Mouse (Mus musculus): ENCODE results near the gene Tpcn2.
A peak's percentile ranks its signal among the peaks of the same experiment; 100 is the strongest.

The Tpcn2 gene

DNA sequence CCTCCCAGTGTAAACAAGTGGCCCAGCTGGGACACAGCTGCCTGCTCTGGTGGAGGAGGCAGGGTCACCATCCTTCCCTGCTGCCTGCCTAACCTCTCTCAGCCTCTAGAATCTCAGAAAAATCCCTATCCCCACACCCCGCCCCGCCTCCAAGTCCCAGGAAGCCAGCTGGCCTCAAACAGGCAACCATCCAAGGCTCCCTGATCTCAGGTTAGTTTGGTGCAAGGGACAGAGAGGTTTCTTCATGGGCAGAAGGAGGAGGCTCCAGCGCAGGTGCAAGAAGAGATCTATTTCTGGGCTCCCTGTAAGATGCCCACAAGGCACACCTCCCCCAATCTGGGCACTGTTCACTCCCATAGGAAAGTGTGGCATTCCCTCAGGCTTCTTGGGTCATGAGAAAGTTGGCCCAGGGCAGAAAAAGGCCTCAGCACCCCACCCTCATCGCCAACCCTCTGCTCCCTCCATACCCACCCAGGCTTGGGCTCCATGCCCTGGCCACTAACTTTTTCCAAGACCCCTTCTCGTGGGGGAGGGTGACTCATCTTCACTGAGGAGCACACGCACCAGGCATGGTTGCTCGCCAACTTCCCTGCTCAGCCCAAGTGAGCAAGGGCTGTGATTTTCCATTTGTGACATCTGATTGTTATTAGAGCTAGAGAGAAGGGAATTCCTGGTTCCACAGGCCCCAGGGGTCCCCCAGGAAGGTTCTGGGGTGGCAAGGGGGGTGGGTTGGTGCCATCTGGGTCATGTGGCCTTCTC lies 15.9 kb upstream of the Tpcn2 start:
- DNase-seq (ENCODE audit: low read depth): no peak

DNA sequence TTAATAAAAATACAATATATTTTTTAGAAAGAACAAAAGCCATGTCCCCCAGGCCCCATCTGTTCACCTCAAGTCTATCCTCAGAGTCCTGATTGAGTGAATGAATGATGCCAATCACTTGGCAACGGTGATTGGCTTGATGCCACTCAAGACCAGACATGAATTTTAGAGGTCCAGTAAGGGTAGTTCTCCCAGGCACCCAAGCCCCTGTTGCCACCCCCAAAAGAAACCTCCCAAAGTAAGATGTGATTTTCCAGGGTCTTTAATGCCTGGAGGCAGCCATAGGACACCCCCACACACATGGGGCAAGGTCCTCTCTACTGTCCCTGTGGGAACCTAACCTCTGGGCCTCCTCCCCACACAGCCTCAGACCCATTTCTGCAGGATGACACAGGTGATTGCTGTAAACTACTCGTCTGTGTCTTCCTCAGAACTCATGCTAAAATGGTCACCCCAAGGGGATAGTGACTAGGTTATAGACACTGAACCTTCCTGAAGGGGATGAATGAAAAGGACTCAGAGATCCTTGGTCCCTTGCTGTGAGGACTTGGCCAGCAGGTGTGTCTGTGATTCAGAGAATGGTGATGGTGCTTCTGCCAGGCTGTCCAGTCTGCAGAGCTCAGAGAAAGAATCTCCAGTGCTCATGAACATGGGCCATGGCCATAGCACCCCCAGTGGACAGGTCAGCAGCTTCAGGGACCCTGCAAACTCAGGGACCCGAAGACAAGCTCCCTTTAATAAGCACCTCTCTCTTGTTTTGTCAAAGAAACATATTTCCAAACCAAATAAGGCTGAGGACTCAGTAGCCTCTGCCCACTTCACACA lies 15.1 kb upstream of the Tpcn2 start:
- no peak for DNase-seq (ENCODE audit: low read depth)

DNA sequence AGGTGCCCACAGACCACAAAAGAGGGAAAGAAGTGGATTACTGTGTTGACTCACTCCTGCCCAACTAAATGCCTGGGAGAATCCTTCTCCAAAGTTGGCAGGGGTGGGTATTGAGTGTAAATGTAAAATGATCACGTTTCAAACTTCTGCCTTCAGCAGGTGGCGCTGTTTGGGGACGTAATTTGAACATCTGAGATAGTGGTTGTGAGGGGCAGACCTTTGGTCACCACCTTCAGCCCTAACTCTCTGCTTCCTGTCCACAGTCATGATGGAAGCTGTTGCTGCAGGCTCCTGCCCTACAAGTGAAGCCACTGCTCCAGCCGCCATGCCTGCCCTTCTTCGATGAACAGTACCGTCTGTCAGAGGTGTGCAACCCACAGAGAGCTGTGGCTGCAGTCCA lies 10.0 kb upstream of the Tpcn2 start:
- no peak for DNase-seq (ENCODE audit: low read depth)

DNA sequence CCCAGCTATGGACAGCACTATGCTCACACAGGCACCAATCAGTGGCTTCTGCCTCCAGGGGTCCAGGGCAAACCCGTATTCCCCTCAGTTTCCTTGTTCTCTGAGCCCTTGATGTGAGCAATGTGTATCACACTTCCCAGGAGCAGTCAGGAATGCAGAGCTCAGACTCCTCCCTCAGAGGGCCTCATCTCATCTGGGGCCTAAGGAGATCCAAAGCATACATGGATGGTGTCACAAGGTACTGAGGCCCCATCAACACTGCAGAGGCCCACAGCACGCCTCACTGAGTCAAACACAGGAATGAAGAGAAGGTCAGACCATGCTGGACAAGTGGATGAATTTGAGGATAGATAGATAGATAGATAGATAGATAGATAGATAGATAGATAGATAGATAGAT lies 8.9 kb upstream of the Tpcn2 start:
- DNase-seq (ENCODE audit: low read depth): no peak

DNA sequence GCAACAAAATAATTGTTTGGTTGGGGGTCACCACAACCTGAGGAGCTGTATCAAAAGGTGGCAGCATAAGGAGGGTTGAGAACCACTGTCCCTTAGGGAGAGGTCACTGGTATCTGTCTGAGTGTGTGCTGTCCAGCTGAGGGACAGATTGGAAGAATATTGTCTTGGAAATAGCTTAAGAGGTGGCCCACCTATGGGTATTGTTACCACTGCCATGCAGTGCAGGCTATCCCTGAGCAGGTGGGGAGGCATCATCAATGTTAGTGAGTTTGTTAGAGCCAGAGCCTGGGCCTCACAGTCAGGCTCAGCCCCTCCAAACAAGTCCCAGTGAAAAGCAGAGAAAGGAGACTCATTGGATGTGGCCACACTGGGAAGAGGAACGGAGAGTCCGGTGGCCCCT lies 8.0 kb upstream of the Tpcn2 start:
- no peak for DNase-seq (ENCODE audit: low read depth)

DNA sequence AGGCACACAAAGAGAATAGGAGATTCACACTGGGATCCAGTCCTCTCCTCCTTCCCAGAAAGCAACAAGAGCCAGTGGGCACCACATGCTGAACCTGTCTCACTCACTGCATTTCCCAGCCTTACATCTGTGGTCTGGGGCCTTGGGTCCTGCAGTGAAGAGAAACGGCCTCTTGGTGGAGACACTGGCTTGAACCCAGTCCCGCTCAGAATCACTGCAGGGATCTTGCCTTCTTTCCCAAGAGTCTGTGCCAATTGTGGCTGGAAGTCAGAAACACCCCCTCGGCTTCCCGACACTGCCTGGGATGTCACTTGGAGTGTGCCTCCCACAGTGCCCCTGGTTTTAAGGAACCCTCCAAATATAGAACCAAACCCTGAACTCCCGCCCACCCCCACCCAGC lies 5.5 kb upstream of the Tpcn2 start:
- DNase-seq (ENCODE audit: low read depth): no peak

DNA sequence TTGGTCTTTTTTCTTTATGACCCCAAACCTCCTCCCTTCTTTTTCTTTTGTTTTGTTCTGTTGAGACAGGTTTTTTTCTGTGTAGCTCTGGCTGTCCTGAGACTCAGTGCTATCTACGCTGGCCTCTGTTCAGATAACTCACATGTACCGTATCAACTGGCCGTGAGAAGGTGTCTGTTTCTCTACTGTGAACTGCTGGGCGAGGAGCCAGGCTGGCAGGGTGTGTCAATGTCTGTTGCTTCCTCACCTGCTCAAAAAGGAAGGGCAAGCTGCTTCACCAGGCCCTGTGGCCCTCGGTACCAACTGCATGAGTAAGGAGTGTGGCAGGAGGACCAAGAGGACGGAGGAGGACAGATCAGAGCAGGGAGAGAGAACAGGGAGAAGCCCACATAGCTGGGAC lies 3.6 kb upstream of the Tpcn2 start:
- DNase-seq (ENCODE audit: low read depth): no peak

DNA sequence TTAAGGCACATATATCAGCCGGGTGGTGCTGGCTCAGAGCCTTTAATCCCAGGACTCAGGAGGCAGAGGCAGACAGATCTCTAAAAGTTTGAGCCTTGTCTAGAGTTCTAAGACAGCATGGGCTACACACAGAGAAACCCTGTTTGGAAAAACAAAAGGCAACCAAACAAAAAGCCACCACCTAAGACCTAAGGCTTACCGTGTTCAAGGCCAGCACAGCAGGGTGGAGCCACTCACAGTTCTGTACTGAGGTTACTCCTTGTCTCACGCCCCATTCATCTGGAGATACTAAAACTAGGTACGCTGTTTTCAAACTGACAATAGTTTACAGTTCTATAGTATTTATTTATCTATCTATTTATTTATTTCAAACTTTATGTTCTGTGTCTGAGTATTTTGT lies 1.7 kb upstream of the Tpcn2 start:
- no peak for DNase-seq (ENCODE audit: low read depth)

DNA sequence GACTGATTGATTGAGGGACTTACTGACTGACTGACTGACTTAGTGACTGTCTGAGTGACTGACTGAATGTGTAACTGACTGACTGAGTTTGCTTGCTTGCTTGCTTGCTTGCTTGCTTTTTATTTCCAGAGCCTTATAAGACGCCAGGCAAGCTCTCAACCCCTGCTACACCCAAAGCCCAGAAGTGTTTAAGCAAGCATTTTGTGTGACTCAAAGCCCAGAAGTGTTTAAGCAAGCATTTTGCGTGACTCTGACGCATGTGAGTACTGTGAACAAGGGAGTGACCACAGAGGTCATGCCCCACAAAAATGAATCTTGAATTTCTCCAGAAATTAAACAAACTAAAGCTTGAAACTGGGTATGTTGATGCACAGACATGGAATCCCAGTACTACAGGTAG lies 482 bp upstream of the Tpcn2 start:
- DNase-seq (ENCODE audit: low read depth): no peak

DNA sequence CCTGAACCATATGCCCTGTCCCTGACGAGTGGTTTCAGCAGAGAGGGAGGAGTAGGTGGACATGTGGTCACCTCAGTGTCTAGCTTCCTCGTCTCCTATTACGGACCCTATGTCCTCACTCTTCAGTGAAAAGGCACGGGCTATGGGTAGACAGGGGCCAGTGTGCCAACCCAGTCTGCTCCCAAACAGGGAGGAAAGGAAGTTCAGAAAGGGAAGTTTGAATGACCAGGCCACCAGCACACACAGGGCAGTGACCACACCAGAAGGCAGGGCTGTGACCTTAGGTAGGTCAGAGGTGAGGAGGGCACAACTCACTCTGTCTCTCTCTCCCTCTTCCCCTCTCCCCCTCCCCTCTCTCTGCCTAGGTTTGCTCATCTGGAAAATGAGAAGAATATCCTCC lies 770 bp downstream of the Tpcn2 start:
- no peak for DNase-seq (ENCODE audit: low read depth)

DNA sequence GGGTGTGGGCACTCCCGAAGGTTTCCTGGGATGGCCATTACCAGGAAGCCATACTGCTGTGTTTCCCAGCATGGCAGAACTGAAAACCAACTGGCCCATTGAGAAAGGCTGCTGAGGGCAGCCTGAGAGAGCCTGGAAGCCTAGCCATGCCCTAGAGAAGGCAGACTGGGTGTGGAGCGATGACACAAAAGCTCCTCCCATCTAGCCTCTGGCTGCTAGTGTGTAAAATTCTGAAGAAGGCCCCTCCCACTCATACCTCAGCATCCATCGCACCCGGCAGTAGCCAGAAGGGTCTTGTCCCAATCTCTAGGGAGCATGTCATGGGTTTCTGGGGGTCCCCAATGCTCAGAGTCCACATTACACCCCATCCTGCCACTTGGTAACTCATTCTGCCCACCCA lies 2.4 kb downstream of the Tpcn2 start:
- no peak for DNase-seq (ENCODE audit: low read depth)

DNA sequence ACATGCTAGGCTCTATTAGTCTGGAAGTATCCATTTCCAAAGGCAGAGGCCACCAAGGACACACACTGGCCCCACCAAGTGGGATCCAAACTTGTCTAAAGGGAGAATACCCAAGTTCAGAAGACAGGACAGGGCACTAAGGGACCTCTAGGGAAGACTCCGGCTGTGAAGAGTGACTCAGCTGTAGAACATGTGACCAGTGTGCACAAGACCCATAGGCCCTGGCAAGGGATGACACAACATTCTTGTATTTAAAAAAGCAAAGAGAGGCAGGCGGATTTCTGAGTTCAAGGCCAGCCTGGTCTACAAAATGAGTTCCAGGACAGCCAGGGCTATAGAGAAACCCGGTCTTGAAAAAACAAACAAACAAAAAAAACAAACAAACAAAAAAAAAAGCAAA lies 8.3 kb downstream of the Tpcn2 start:
- no peak for DNase-seq (ENCODE audit: low read depth)

DNA sequence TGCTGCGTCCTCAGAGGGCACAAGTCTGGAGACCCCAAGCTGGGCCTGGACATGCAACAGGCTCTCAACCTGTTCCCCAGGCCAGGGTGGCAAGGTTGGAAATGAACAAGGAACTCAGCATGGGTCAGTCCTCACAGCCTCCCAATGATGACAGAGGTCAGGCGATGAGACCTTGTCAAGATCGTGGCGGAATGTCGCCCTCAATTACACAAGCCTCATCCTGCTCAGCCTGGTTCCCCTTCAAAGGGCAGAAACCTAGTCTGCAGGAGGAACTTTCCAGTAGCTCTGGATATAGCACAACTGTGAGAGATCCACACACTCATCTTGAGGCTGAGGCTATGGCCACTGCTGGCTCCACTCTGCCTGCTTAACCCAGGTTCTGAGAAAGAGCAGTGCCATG lies 12.9 kb downstream of the Tpcn2 start:
- no peak for DNase-seq (ENCODE audit: low read depth)

DNA sequence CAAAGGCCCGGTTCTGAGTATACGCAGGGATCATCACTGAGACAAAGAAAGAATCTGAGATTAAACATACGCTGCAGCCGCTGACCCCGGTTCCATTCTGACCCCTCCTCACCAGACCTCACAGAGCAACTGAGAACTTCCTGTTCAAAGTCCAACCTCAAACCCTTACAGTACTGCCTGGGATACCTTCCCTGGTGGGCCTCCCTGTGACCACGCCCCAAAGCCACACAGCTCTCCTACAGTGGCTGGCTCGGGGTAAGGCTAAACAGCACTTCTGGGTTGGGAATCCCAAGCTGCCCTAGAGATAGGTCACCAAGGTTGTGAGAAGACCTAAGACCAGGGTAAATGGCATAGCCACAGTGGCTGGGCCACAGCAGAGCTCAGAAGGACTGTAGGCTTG lies 14.9 kb downstream of the Tpcn2 start:
- DNase-seq (ENCODE audit: low read depth): no peak

DNA sequence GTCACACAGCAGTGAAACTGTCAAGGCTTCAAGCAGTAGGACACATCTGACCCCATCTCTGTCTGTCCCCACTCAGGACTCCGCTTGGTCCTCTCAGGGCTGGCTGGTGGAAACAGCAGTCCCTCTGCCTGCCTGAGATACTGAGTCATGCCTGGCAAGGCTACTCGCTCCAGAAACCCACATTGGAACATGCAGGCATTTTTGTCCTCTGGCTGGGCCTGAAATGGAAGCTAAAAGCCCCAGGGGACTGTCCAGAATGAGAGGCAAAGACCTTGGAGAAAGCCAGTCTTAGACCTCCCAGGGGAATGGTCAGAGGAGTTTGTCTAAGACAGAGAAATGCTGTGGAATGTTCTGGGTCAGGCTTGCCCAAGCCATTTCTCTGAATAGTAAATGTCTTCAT lies 17.8 kb downstream of the Tpcn2 start:
- DNase-seq (ENCODE audit: low read depth): no peak

DNA sequence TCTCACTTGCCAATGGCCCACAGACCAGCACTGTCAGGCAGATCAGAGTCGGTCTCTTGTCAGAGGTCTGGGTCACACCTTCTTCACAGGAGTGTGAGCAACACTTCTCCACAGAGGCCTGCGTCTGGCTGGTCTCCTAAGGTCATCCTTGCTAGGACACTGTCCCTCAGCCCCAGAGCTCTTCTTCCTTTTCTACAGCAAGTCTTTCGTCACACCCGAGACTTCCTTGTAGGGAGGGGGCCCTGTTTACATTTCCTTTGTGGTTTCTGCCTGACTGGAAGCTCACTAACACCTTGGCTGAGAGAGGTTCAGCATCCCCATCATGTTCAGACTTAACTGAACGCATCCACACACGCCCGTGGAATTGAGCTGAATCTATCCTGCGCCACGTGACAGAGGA lies 19.6 kb downstream of the Tpcn2 start:
- no peak for DNase-seq (ENCODE audit: low read depth)

DNA sequence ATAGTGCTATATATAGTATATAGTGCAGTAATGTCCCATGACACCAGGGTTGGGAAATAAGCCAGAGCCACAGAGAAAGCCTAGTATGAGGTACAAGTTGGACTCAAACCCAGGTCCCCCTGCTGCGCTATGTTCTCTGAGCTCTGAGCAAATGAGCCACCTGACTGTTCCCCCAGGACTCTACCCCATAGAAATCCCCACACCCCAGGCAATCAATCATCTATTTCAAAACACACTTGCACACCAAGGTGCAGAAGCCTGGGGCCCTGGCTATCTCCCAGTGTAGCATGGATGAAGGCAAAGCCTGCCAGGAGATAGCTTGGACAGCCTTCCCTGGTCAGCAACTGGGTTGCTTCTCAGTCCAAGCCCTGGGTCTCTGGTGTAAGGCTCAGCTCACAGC lies 27.7 kb downstream of the Tpcn2 start:
- DNase-seq (ENCODE audit: low read depth): no peak

DNA sequence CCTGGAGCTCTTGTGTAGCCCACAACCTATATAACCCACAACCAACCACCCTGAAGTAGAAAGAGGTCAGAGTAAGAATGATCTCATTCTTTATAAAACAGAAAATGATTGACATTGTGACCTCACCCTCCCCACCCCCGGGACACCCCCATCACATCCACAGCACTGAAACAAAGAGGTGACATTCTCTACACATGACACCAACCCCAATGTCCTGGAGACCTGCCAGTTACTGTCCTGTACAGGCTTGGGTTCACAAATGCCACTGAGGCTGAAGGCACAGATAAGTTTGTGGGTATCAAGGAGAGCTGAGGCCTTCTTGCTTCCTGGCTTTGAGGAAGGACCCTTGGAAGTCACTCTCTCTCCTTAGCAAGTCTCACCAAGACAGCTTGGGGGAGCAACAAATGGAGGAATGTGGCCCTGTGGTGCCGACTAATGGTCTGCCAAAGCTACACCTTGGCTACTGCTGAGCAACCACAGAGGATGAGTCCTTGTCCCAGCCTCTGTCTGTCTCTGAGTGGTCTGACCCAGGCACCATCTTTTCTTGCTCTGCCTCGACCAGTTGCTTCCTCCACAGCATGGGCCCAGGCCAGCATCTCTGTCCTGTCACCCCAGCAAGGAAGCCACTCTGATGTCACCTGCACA lies 29.7 kb downstream of the Tpcn2 start:
- no peak for DNase-seq (ENCODE audit: low read depth)

DNA sequence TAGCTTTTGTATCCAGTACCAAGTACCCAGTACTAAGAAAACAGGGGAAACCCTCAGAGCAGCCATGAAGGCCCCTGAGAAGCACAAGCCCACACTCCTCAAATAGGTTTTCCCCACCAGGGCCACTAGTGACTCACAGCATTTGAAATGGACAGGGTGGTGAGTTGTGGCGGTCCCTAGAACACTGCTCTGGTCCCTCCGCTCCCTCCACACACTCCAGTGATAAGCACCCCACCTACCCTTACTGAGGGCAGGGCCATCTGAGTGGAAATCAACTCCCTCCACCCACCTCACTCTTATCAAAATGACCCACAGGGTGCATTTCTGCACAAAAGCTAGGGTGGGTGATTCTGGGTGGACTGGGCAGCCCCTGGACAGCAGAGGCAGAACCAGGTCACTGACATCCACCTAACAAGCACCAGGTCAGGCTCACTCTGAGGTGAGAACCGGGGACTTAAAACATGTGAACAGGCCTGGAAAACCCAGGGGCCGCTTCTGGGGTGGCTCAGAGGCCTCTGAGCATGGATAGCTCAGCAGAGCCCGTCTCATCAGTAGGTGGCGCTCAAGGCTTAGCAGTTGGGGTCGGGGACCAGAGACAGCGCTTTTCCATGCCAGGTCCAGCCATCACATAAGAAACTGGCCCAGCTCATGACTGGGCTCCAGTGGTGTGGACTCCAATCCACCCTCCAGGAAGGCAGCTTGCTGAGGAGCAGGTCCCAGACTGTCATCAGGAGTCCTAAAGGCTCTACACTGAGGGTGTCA lies 30.9 kb downstream of the Tpcn2 start:
- DNase-seq (ENCODE audit: low read depth): peak; percentile 54

DNA sequence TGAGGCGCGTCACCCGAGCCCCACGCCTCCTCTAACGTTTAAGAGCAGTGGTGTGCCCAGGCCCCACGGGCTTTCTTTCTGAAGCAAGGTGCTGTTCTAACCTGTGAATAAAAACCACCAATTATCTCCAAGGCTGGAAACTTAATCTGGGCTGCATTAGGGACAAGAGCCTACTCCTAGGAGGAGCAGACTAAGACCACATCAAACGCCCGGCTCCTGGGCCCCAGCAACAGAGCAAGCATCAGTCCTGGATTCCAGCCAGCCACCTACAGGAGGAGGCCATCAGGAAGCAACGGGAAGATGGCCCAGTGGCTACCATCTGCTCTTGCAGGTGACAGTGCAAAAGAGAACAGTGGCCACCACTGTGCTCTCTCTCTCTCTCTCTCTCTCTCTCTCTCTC lies 33.6 kb downstream of the Tpcn2 start:
- no peak for DNase-seq (ENCODE audit: low read depth)

DNA sequence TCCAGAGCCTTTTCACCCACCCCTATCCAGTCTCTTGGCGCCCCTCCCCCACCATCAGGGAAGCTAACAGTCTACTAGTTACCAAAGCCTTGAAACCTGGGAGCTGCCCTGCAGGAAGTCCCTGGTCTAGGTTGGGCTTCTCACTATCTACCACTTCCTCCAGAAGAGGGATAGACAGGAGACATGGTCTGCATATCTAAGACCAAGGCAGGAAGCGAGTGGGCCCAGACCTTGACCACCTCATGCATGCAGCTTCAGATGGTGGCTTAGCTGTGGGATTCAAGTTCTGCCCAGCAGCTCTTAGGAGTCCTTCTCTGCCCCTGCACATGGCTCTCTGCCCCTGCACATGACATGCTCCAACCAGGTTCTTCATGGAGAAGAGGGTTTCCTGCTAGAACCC lies 34.9 kb downstream of the Tpcn2 start:
- DNase-seq (ENCODE audit: low read depth): no peak

Measured in c-Kit-positive CD71-positive TER-119-negative erythroid progenitor cells, embryonic 14.5 days (primary cell).